Mouse (Mus musculus) limb, embryonic 14.5 days (tissue): ENCODE results near the gene Timm17a. TPM values are rescaled to one million over a fixed set of nuclear protein-coding genes. Genes with fewer than 3 reads are reported as not detected.

Experiments
- ATAC-seq: fragments of 200-750 bp; cut with Nextera tagmentation; 2 replicates; pipeline ENCODE4 v1.8.0; 2017; ENCODE audit warnings: low read depth, moderate number of reproducible peaks, moderate TSS enrichment; ENCODE audit not compliant: low FRiP score
- DNase-seq: peaks from one replicate; pipeline ENCODE4 v3.0.0-alpha.2; 2015; ENCODE audit warnings: low spot score
- H3K27ac ChIP-seq: fragments of 300-500 bp; sonication (generic); replicated peaks from 2 replicates; pipeline ENCODE4 v1.5.1; 2014; ENCODE audit warnings: low read depth, mild to moderate bottlenecking, low read length, moderate library complexity, mixed read lengths
- H3K27me3 ChIP-seq: fragments of 300-500 bp; sonication (generic); 2 replicates; pipeline ENCODE4 v1.6.1; 2014; ENCODE audit warnings: low read length, mixed read lengths; ENCODE audit not compliant: control insufficient read depth, insufficient read depth
- H3K36me3 ChIP-seq: fragments of 300-500 bp; sonication (generic); 2 replicates; pipeline ENCODE4 v1.6.1; 2014; ENCODE audit warnings: mild to moderate bottlenecking, low read length, moderate library complexity, mixed read lengths; ENCODE audit not compliant: control insufficient read depth, insufficient read depth
- H3K4me1 ChIP-seq: fragments of 300-500 bp; sonication (generic); 2 replicates; pipeline ENCODE4 v1.6.1; 2014; ENCODE audit warnings: antibody characterized with exemption, low read length, mixed read lengths; ENCODE audit not compliant: control insufficient read depth, insufficient read depth
- H3K4me2 ChIP-seq: fragments of 300-500 bp; sonication (generic); replicated peaks from 2 replicates; pipeline ENCODE4 v1.6.1; 2014; ENCODE audit warnings: low read depth, mild to moderate bottlenecking, low read length, moderate library complexity; ENCODE audit not compliant: severe bottlenecking
- H3K4me3 ChIP-seq: fragments of 300-500 bp; sonication (generic); replicated peaks from 2 replicates; pipeline ENCODE4 v1.5.1; 2014; ENCODE audit warnings: low read length
- H3K9ac ChIP-seq: fragments of 300-500 bp; sonication (generic); 2 replicates; pipeline ENCODE4 v1.6.1; 2014; ENCODE audit warnings: mild to moderate bottlenecking, low read depth, low read length, moderate library complexity; ENCODE audit not compliant: severe bottlenecking
- H3K9me3 ChIP-seq: fragments of 300-500 bp; sonication (generic); 2 replicates; pipeline ENCODE4 v1.6.1; 2016; ENCODE audit warnings: low read length; ENCODE audit not compliant: control insufficient read depth
- POLR2A ChIP-seq: fragments of 200-500 bp; IDR thresholded peaks from 2 replicates; pipeline ENCODE4 v1.8.0; 2012; ENCODE audit warnings: inconsistent platforms, mild to moderate bottlenecking, moderate library complexity, borderline replicate concordance; ENCODE audit not compliant: insufficient read depth, insufficient read length; ENCODE audit errors: extremely low read depth
- WGBS: fragments of 180-500 bp; shearing (Covaris S2); extraction: QIAGEN DNeasy Blood & Tissue Kit; methylation state at CpG from one replicate; pipeline ENCODE4 v1.1.7; 2014; 5-methylcytosine and 5-hydroxymethylcytosine counted together
- polyA plus RNA-seq, 2 experiments: library from polyadenylated mRNA; depleted of rRNA in 1 of 2; stranded (reverse) in 1 of 2; unstranded in 1 of 2; fragments of >200 nt; fragmentation: Nextera tagmentation in 1 of 2; extraction: Ambion mirVana in 1 of 2; gene quantifications; 2 replicates each; pipeline versions ENCODE4 v1.2.1 to v1.2.3; 2012 to 2014

The Timm17a gene
- polyA plus RNA-seq (2012; rRNA removed), result 51.7 and 56.1 TPM in 2 replicates
- polyA plus RNA-seq (2014; fragmentation: Nextera tagmentation; extraction: Ambion mirVana), result 180 and 187 TPM in 2 replicates

- H3K27me3 ChIP-seq, result no peaks in the 10 kb centered on the region
- peak within 1 kb of the TSS; percentile 78 for H3K27ac ChIP-seq
- H3K4me1 ChIP-seq, result peaks cover 8% of the 10 kb centered on the region
- under 1% methylated on average over 50 of the region's 51 CpGs for WGBS
- DNase-seq, result peak; percentile 97
- TF ChIP-seq POLR2A, result peak; percentile 74; the same call in 1 of the 2 replicates
- H3K4me3 ChIP-seq, result peak within 1 kb of the TSS; percentile 95
- ATAC-seq, result peak; percentile 100
- peak within 1 kb of the TSS; percentile 96 for H3K9ac ChIP-seq
- H3K36me3 ChIP-seq, result peaks cover 14% of the 10 kb centered on the region
- no peaks in the 10 kb centered on the region for H3K9me3 ChIP-seq
- H3K4me2 ChIP-seq, result peak within 1 kb of the TSS; percentile 93
Measured at GRCm38 (mm10) chr1:135313284-135314031, at the start of gene Timm17a. Gene Timm17a, minus strand, starts transcription at chr1:135313778.

DNA sequence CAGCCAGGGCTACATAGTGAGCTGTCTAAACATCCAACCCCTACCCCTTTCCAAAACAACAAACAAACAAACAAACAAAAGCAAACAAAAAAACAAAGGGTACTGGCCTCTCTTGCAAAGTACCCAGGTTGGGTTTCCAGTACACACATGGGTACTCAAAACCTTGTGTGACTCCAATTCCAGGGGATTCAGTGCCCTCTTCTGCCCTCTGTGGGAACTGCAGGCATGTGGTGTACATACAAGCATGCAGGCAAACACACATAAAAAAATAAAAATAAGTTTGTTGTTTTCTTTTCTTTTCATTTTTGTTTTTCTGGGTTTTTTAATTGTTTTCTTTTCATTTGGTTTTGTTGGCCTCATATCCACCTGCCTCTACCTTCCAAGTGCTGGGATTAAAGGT is 48.5 kb upstream of the Timm17a start:
- ATAC-seq, result no peak
- no peak for TF ChIP-seq POLR2A
- no peak overlapping the region for H3K4me3 ChIP-seq
- no peaks in the 10 kb centered on the region for H3K27me3 ChIP-seq
- DNase-seq, result no peak
- H3K4me1 ChIP-seq, result no peaks in the 10 kb centered on the region
- H3K9ac ChIP-seq, result no peak overlapping the region
- H3K27ac ChIP-seq, result no peak overlapping the region
- no peak overlapping the region for H3K4me2 ChIP-seq
- H3K9me3 ChIP-seq, result peaks cover 4% of the 10 kb centered on the region; the same call in 1 of the 2 replicates
- H3K36me3 ChIP-seq, result no peaks in the 10 kb centered on the region

DNA sequence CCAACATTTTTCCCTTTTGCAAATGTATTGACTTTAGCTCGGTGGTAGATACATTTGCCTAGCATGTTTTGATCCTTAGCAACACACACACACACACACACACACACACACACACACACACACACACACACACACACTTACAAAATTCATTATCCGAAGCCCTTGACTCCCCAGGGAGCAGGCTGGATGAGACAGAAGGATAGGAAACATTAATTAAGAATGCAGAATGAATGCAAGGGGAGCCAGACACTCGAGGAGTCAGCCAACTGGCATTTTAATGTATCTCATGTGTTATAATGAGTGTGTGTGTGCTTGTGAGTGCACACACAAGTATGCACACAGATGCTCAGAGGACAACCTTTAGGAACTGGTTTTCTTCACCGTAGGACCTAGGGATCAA is 47.9 kb upstream of the Timm17a start:
- ATAC-seq, result no peak
- peaks cover 4% of the 10 kb centered on the region; the same call in 1 of the 2 replicates for H3K9me3 ChIP-seq
- no peaks in the 10 kb centered on the region for H3K27me3 ChIP-seq
- no peak overlapping the region for H3K27ac ChIP-seq
- H3K4me1 ChIP-seq, result no peaks in the 10 kb centered on the region
- WGBS, result 80% methylated on average over 4 of the region's 4 CpGs
- TF ChIP-seq POLR2A, result no peak
- H3K9ac ChIP-seq, result no peak overlapping the region
- H3K4me2 ChIP-seq, result no peak overlapping the region
- H3K4me3 ChIP-seq, result no peak overlapping the region
- no peaks in the 10 kb centered on the region for H3K36me3 ChIP-seq
- DNase-seq, result no peak

DNA sequence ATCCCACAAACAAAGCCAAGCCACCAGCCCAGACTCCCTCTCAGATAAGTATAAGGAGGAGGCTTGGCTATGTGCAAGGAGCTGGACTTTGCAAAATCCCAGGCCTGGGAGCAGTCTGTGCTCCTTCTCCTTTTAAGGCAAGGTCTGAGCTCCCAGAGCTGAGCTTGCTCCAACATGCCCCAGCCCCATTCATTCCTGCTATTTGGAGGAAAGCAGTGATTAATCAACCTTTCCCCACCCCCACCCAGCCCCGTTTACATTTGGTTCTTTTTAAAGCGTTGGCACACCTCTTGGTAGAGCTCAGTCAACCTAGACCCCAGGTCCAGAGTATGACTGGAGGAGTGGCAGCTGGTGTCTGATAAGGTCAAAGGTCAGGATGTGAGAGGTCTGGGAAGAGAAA is 45.5 kb upstream of the Timm17a start:
- H3K27ac ChIP-seq, result no peak overlapping the region
- H3K27me3 ChIP-seq, result no peaks in the 10 kb centered on the region
- no peak overlapping the region for H3K9ac ChIP-seq
- H3K36me3 ChIP-seq, result no peaks in the 10 kb centered on the region
- ATAC-seq (no peak), DNase-seq (no peak)
- peaks cover 4% of the 10 kb centered on the region; the same call in 1 of the 2 replicates for H3K9me3 ChIP-seq
- H3K4me3 ChIP-seq, result no peak overlapping the region
- WGBS, result 29% methylated on average over 2 of the region's 2 CpGs
- no peaks in the 10 kb centered on the region for H3K4me1 ChIP-seq
- TF ChIP-seq POLR2A, result no peak
- no peak overlapping the region for H3K4me2 ChIP-seq

DNA sequence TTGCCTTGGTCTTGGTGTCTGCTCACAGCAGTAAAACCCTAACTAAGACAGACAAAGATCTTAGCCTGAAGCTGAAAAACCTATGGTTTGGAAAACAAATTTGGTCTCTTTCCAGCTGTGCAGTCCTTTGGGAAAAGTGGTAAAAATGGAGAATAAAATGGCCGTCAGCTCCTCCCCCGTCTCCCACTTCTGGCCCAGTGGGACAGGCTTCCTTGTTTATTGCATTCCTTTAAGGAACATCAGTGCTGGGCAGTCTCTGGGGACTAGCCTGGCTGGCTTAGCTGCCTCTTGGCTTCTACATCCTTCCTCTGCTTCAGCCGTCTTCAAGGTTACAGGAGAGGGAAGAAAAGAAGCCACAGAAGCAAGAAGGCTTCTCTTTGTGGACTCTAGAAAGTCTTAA is 38.4 kb upstream of the Timm17a start:
- Histone ChIP-seq H3K4me2 (no peak overlapping the region), H3K36me3 (no peaks in the 10 kb centered on the region), H3K4me3 (no peak overlapping the region), H3K27ac (no peak overlapping the region), H3K9ac (no peak overlapping the region), H3K4me1 (peaks cover 3% of the 10 kb centered on the region; the same call in 1 of the 2 replicates), H3K27me3 (no peaks in the 10 kb centered on the region), H3K9me3 (no peaks in the 10 kb centered on the region)
- ATAC-seq, result no peak
- WGBS, result 65% methylated on average over 3 of the region's 3 CpGs
- no peak for TF ChIP-seq POLR2A
- DNase-seq, result no peak
